Mouse (Mus musculus): ENCODE results near the gene Desi1. TPM values are rescaled to one million over a fixed set of nuclear protein-coding genes. Genes with fewer than 3 reads are reported as not detected.

Gene Desi1
- polyA plus RNA-seq, 1 experiment from 2014 or later: 35.7 TPM

DNA sequence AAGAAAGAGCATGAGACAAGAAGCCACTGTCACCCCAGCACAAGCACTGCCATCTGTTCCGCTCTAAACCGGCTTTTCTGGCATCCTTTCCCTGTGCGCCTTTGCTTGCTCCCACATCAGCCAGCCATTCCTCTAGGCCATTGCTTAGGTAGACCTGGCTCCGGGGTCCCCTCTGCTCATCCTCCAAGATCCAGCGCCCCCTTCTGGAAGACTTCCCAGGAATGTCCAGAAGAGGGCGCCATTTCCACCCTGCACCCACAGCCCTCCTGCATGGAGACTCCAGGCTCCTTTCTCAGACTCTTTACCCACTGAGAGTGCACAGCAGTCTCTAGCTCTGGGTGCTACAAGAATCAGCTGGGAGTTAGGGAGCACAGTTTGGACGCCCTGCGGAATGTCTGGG, 77.2 kb downstream of the Desi1 start:
- H3K4me3 ChIP-seq: no peak overlapping the region
- H3K4me1 ChIP-seq: peaks cover 14% of the 10 kb centered on the region
- no peak overlapping the region for H3K27ac ChIP-seq (replicated peaks)
- DNase-seq (ENCODE audit: low spot score): peak; percentile 65
- H3K36me3 ChIP-seq (replicated peaks): peaks cover 21% of the 10 kb centered on the region; the same call in 1 of the 2 replicates
- no peaks in the 10 kb centered on the region for H3K27me3 ChIP-seq (replicated peaks; ENCODE audit: low read depth, poor library complexity, severe bottlenecking)
- WGBS: 56% methylated on average over 8 of the region's 8 CpGs
- no peaks in the 10 kb centered on the region for H3K9me3 ChIP-seq

DNA sequence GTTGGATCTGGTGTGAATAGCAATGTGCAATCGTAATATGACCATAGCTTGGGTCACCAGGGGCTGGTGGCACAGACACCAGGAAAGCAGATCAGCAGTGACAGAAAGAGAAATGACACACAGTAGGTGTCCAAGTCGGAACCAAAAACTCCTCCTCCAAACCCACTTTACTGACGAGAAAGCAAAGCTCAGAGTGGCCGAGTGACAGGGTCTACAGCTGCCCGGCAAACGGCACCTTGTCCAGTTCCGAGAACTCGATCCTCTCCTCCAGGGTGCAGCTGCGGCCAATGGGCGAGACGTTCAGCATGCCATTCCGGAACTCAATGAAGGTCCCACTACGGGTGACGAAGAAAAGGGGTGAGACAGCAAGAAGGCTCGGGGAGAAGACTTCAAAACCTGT, 78.2 kb downstream of the Desi1 start:
- H3K4me1 ChIP-seq: peaks cover 8% of the 10 kb centered on the region
- no peak overlapping the region for H3K27ac ChIP-seq (replicated peaks)
- no peaks in the 10 kb centered on the region for H3K9me3 ChIP-seq
- DNase-seq (ENCODE audit: low spot score): no peak
- H3K4me3 ChIP-seq: no peak overlapping the region
- peaks cover 27% of the 10 kb centered on the region; the same call in 1 of the 2 replicates for H3K36me3 ChIP-seq (replicated peaks)
- no peaks in the 10 kb centered on the region for H3K27me3 ChIP-seq (replicated peaks; ENCODE audit: low read depth, poor library complexity, severe bottlenecking)
- WGBS: 91% methylated on average over 15 of the region's 15 CpGs

DNA sequence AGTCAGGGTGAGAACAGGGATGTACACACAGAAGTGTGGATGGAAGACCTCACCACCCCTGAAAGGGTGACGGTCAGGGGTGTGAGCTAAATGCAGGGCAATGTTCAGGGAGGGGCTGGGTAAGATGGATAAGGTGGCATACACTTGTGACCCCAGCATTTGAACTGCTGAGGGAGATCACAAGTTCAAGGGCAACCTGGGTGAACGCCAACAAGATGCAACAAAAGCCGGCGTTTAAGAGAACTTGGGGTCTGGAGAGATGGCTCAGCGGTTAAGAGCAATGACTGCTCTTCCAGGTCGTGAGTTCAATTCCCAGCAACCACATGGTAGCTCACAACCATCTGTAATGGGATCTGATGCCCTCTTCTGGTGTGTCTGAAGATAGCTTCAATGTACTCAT, 78.9 kb downstream of the Desi1 start:
- H3K27ac ChIP-seq (replicated peaks): no peak overlapping the region
- peaks cover 5% of the 10 kb centered on the region for H3K4me1 ChIP-seq
- no peaks in the 10 kb centered on the region for H3K9me3 ChIP-seq
- WGBS: 92% methylated on average over 6 of the region's 6 CpGs
- H3K36me3 ChIP-seq (replicated peaks): peaks cover 27% of the 10 kb centered on the region; the same call in 1 of the 2 replicates
- H3K4me3 ChIP-seq: no peak overlapping the region
- no peak for DNase-seq (ENCODE audit: low spot score)
- H3K27me3 ChIP-seq (replicated peaks; ENCODE audit: low read depth, poor library complexity, severe bottlenecking): no peaks in the 10 kb centered on the region

DNA sequence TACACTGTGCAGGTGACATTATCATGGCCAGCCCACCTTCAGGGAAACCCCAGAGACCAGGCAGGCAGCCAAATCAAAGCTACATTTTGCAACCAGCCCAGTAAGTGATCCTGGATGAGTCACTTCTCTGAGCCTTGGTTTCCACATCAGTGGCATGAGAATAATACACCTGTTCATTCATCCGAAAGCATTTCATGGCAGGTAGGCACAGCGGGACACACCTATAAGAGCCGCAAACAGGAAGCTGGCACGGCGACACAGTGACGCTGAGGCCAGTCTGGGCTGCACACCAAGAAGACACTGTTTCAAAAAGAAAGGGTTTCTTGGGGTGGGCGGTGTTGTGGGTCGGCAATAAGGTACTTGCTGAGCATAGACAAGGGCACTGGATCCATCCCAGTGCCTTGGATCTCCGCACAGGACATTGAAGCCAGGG, 79.5 kb downstream of the Desi1 start:
- Histone ChIP-seq H3K4me3 (no peak overlapping the region), H3K27ac (replicated peaks) (no peak overlapping the region), H3K9me3 (no peaks in the 10 kb centered on the region), H3K27me3 (replicated peaks; ENCODE audit: low read depth, poor library complexity, severe bottlenecking) (no peaks in the 10 kb centered on the region), H3K36me3 (replicated peaks) (peaks cover 27% of the 10 kb centered on the region; the same call in 1 of the 2 replicates), H3K4me1 (0 out of 2 replicates have a peak, but pooled peaks cover 6% of the 10 kb centered on the region)
- no peak for DNase-seq (ENCODE audit: low spot score)
- 96% methylated on average over 9 of the region's 9 CpGs for WGBS

DNA sequence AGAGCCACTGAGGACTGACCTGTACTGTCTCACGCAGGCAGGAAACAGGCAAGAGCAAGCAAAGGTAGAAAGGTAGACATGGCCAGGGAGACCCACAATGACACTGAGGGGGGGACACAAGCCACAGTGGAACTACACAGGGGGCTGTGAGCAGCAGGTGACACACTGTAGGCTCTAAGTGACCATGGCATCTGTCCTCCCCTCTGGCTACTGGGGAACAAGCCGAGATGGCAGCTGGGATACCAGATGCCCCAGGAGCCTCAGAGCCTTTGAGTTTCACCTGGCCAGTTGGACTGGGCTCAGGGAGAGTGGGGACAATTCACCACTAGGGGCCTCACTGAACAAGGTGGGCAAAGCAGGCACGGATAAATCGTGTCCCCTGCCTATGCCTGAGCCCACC, 81.4 kb downstream of the Desi1 start:
- peaks cover 27% of the 10 kb centered on the region; the same call in 1 of the 2 replicates for H3K36me3 ChIP-seq (replicated peaks)
- no peaks in the 10 kb centered on the region for H3K27me3 ChIP-seq (replicated peaks; ENCODE audit: low read depth, poor library complexity, severe bottlenecking)
- H3K9me3 ChIP-seq: no peaks in the 10 kb centered on the region
- no peak overlapping the region for H3K4me3 ChIP-seq
- no peak for DNase-seq (ENCODE audit: low spot score)
- WGBS: 82% methylated on average over 4 of the region's 4 CpGs
- no peak overlapping the region for H3K27ac ChIP-seq (replicated peaks)
- peaks cover 11% of the 10 kb centered on the region; the same call in 1 of the 2 replicates for H3K4me1 ChIP-seq

DNA sequence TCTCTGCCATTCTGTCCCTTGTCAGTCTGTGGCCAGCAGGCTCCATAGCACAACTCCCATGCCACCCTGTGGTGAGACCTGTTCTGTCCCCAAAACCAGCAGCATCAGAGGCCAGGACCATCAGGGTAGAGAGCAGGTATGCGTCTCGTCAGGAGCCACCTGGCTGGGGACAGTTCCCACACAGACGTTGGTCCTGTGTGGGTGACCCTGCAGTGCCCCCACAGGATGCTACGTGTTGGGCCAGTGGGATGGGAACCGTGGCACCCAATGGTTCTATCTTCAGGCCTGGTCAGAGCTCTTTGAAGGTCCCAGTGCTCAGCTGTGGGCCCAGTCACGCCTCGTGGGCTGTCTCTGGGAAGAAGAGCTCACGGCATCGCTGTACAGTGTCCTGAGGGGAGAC, 82.5 kb downstream of the Desi1 start:
- Histone ChIP-seq H3K4me1 (peaks cover 11% of the 10 kb centered on the region; the same call in 1 of the 2 replicates), H3K9me3 (no peaks in the 10 kb centered on the region), H3K36me3 (replicated peaks) (peaks cover 27% of the 10 kb centered on the region; the same call in 1 of the 2 replicates), H3K4me3 (no peak overlapping the region), H3K27me3 (replicated peaks; ENCODE audit: low read depth, poor library complexity, severe bottlenecking) (no peaks in the 10 kb centered on the region), H3K27ac (replicated peaks) (no peak overlapping the region)
- WGBS: 89% methylated on average over 9 of the region's 9 CpGs
- no peak for DNase-seq (ENCODE audit: low spot score)

DNA sequence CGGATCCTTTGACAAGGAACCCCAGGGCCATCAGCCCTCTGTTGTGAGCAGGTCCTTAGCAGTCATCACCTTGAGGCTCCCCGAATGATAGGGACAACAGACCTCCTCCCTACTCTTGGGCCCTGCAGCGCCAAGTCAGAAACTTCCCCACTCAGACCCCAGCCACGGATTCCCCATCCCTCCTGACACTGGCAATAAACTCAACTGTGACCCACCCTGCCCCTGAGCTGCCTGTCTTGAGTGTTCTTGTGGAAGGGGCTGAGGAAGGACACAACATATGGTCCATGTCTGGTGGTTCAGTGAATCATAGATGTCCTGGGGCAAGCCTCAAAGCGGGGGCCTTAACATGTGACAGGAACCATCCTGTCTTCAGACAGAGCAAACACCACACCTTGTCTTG, 82.9 kb downstream of the Desi1 start:
- no peak overlapping the region for H3K27ac ChIP-seq (replicated peaks)
- no peak overlapping the region for H3K4me3 ChIP-seq
- peaks cover 11% of the 10 kb centered on the region; the same call in 1 of the 2 replicates for H3K4me1 ChIP-seq
- no peak for DNase-seq (ENCODE audit: low spot score)
- WGBS: 85% methylated on average over 5 of the region's 5 CpGs
- H3K36me3 ChIP-seq (replicated peaks): peaks cover 24% of the 10 kb centered on the region; the same call in 1 of the 2 replicates
- H3K27me3 ChIP-seq (replicated peaks; ENCODE audit: low read depth, poor library complexity, severe bottlenecking): no peaks in the 10 kb centered on the region
- H3K9me3 ChIP-seq: no peaks in the 10 kb centered on the region

DNA sequence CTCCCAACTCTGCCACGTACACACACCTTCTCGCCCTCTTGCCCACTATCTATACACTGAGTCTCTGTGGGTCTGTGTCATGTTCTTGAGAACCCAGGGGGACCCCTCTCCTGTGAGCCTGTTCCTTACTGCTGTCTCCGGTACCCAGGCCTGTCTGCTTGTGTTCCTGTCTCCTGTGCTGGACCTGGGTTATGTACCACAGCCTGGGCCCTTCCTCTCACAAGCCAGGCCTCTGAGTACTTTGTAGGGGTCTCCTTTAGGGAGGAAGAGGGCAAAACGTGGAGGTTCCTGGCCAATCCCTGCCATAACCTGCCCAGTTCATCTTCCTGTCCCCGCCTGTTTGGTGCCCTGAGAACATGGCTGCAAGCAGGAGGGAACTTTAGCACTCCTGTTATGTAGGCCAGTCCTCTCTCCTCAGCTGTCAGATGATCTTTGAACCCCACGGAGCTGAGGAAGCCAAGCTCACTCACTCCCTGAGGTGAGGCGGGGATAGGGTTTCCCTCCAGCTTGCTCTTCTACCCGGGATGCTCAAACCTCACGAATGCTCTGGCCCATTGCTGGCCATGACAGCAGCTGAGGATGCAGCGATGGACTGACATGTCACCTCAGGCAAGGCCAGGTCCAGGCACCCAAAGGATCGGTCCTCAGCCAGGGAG, 84.1 kb downstream of the Desi1 start:
- DNase-seq (ENCODE audit: low spot score): no peak
- no peak overlapping the region for H3K27ac ChIP-seq (replicated peaks)

DNA sequence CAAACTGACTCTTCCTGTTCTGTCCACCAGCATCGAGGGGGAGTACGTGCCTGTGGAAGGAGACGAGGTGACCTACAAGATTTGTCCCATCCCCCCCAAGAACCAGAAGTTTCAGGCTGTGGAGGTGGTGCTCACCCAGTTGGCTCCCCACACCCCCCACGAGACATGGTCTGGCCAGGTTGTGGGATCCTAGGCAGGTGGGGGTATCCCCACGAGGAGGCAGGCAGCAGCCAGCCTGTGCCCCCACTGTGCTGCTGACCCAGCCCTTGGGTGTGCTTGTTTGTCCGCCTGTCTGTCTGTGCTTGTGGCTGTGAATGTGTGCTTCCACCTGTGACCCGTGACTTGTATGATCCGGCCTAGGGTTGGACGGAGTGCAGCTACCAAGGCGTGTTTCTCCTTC, 84.6 kb downstream of the Desi1 start:
- Histone ChIP-seq H3K27ac (replicated peaks) (no peak overlapping the region), H3K36me3 (replicated peaks) (peaks cover 10% of the 10 kb centered on the region; the same call in 1 of the 2 replicates), H3K4me3 (no peak overlapping the region), H3K9me3 (no peaks in the 10 kb centered on the region), H3K4me1 (peaks cover 11% of the 10 kb centered on the region; the same call in 1 of the 2 replicates), H3K27me3 (replicated peaks; ENCODE audit: low read depth, poor library complexity, severe bottlenecking) (no peaks in the 10 kb centered on the region)
- WGBS: 88% methylated on average over 10 of the region's 10 CpGs
- DNase-seq (ENCODE audit: low spot score): no peak

More for the DNA sequence above, 84.1 kb downstream of the Desi1 start:
- WGBS: 66% methylated on average over 11 of the region's 11 CpGs
- Histone ChIP-seq H3K4me3 (no peak overlapping the region), H3K36me3 (replicated peaks) (peaks cover 15% of the 10 kb centered on the region; the same call in 1 of the 2 replicates), H3K4me1 (peaks cover 11% of the 10 kb centered on the region; the same call in 1 of the 2 replicates), H3K27me3 (replicated peaks; ENCODE audit: low read depth, poor library complexity, severe bottlenecking) (no peaks in the 10 kb centered on the region), H3K9me3 (no peaks in the 10 kb centered on the region)

DNA sequence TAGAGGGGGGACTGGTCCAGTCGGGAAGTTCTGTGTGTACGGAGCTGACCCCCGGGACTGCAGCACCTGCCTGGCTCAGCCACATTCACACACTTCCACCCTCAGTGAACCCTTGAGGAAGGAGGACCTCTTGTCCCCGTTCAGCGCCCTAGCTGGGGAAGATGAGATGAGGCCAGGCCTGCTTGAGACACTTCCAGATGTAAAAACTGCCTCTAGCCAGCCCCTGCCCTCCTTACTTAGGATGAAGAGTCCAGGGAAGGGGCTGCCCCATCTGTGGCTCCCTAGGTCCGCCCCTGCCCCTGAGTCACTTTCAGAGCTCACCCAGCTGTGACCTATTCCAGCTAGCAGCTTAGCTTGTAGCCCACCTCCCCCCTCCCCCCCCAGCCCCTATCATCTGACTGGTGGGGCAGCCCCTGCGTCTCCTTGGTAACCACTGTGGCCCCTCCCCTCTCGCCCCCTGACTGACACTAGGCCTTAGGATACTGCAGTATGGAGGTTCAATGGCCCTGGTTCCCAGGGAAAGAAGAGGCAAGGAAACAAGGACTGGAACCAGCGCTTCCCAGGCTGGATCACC, 90.4 kb downstream of the Desi1 start:
- peak overlapping the region; percentile 34 for H3K4me3 ChIP-seq
- H3K27me3 ChIP-seq (replicated peaks; ENCODE audit: low read depth, poor library complexity, severe bottlenecking): peaks cover under 1% of the 10 kb centered on the region; the same call in 1 of the 2 replicates
- H3K36me3 ChIP-seq (replicated peaks): no peaks in the 10 kb centered on the region
- peak overlapping the region; percentile 71 for H3K27ac ChIP-seq (replicated peaks)
- H3K4me1 ChIP-seq: peaks cover 27% of the 10 kb centered on the region
- 9% methylated on average over 9 of the region's 9 CpGs for WGBS
- peak; percentile 91 for DNase-seq (ENCODE audit: low spot score)
- H3K9me3 ChIP-seq: no peaks in the 10 kb centered on the region

Other genes starting within 250 kb of the Desi1 start
- 15.9 and 16.0 TPM in 2 replicates for gene Tef, start 231.4 kb downstream of the Desi1 start, polyA plus RNA-seq (2016; fragmentation: Nextera tagmentation; extraction: Ambion mirVana)
- 20.1 and 20.3 TPM in 2 replicates for gene Tob2, start 175.1 kb downstream of the Desi1 start, polyA plus RNA-seq (2016; fragmentation: Nextera tagmentation; extraction: Ambion mirVana)
- gene Phf5a, start 162.0 kb downstream of the Desi1 start, polyA plus RNA-seq (2016; fragmentation: Nextera tagmentation; extraction: Ambion mirVana): 260 and 267 TPM in 2 replicates
- gene Aco2, start 161.6 kb downstream of the Desi1 start, polyA plus RNA-seq (2016; fragmentation: Nextera tagmentation; extraction: Ambion mirVana): 153 TPM in 2 replicates
- 74.3 and 84.5 TPM in 2 replicates for gene Polr3h, start 107.6 kb downstream of the Desi1 start, polyA plus RNA-seq (2016; fragmentation: Nextera tagmentation; extraction: Ambion mirVana)
- 8.1 and 8.5 TPM in 2 replicates for gene Csdc2, start 97.1 kb downstream of the Desi1 start, polyA plus RNA-seq (2016; fragmentation: Nextera tagmentation; extraction: Ambion mirVana)
- 21.9 and 26.9 TPM in 2 replicates for gene Pmm1, start 72.9 kb downstream of the Desi1 start, polyA plus RNA-seq (2016; fragmentation: Nextera tagmentation; extraction: Ambion mirVana)
- gene 1700029P11Rik, start 53.3 kb downstream of the Desi1 start, polyA plus RNA-seq (2016; fragmentation: Nextera tagmentation; extraction: Ambion mirVana): not detected in 2 replicates
- gene Xrcc6, start 46.0 kb downstream of the Desi1 start, polyA plus RNA-seq (2016; fragmentation: Nextera tagmentation; extraction: Ambion mirVana): 100 and 104 TPM in 2 replicates
- 389 and 393 TPM in 2 replicates for gene Snu13, start 13.7 kb upstream of the Desi1 start, polyA plus RNA-seq (2016; fragmentation: Nextera tagmentation; extraction: Ambion mirVana)
- not detected in 2 replicates for gene 4930407I10Rik, start 25.3 kb upstream of the Desi1 start, polyA plus RNA-seq (2016; fragmentation: Nextera tagmentation; extraction: Ambion mirVana)
- 0.14 TPM in 1 of 2 replicates, not detected in the other for gene Mei1, start 36.1 kb upstream of the Desi1 start, polyA plus RNA-seq (2016; fragmentation: Nextera tagmentation; extraction: Ambion mirVana)
- gene Ccdc134, start 94.1 kb upstream of the Desi1 start, polyA plus RNA-seq (2016; fragmentation: Nextera tagmentation; extraction: Ambion mirVana): 23.4 and 24.2 TPM in 2 replicates
- 172 and 192 TPM in 2 replicates for gene Srebf2, start 113.3 kb upstream of the Desi1 start, polyA plus RNA-seq (2016; fragmentation: Nextera tagmentation; extraction: Ambion mirVana)
- 0.35 and 0.38 TPM in 2 replicates for gene Shisa8, start 179.0 kb upstream of the Desi1 start, polyA plus RNA-seq (2016; fragmentation: Nextera tagmentation; extraction: Ambion mirVana)
- gene Tnfrsf13c, start 190.5 kb upstream of the Desi1 start, polyA plus RNA-seq (2016; fragmentation: Nextera tagmentation; extraction: Ambion mirVana): 0.10 and 0.75 TPM in 2 replicates
- gene Cenpm, start 210.9 kb upstream of the Desi1 start, polyA plus RNA-seq (2016; fragmentation: Nextera tagmentation; extraction: Ambion mirVana): 81.5 and 82.5 TPM in 2 replicates
- not detected in 2 replicates for gene 1500009C09Rik, start 218.5 kb upstream of the Desi1 start, polyA plus RNA-seq (2016; fragmentation: Nextera tagmentation; extraction: Ambion mirVana)
- gene Sept3, start 241.0 kb upstream of the Desi1 start, polyA plus RNA-seq (2016; fragmentation: Nextera tagmentation; extraction: Ambion mirVana): 49.4 and 55.6 TPM in 2 replicates

Data from embryonic facial prominence, embryonic 10.5 days (tissue).